Mouse (Mus musculus): ENCODE results near the gene Msln. TPM values are rescaled to one million over a fixed set of nuclear protein-coding genes. Genes with fewer than 3 reads are reported as not detected.
"Not testable (repeated sequence)": the region's sequence is repeated elsewhere in the genome, so short reads cannot be mapped to it uniquely, and the experiment has no call there.

Gene Msln
- total RNA-seq, 2 experiments from 2014 or later: 30.0 to 34.5 TPM

DNA sequence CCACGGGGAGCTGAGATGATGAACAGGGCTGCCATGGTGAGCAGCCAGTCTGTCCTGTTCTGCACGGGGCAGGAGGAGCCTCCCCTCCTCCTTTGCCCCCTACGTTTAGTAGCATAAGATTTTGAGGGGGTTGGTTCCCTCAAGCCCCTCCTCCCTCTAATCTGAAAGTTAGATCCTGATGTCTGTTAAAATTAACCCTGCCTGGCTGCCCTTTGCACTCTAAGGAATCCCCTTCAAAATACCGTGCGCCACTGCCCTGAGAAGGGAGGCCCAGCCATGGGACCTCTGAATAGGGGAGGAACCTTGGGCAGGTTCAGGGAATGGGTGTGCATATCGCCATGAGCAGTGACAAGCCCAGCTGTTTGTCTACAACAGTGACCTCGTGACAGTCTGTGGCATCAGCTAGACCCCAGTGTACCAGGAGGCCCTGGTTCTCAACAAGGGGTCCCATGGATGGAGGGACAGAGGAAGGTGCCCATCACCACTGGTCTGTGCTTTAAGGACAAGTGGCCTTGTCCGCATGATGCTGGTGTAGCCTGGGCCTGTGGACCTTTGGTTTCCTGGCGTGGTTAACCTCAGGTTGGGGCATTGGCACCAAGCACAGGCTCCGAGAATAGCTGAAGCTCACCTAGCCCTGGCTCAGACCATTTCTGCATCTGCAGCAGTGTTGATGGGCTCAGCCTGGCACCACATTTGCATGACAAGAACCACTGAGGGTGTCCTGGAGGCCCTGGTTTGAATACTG, 21.3 kb upstream of the Msln start:
- intact Hi-C loops (cut with DNase I): no loop called here
- DNase-seq: no peak

- intact Hi-C loops (cut with DNase I): loop anchor here (1.0 to 5.0 kb wide), 2 partner anchors 28 to 94 kb away; partner anchors contain the start of gene Mcrip2
- DNase-seq: peak; percentile 98
Measured at GRCm38 (mm10) chr17:25773549-25774120, 19.5 kb upstream of the Msln start, which contains the start of gene Narfl. Gene Narfl, plus strand, starts transcription at chr17:25773776.

GRCm38 (mm10) chr17:25769331-25769730, 15.2 kb upstream of the Msln start:
- intact Hi-C loops (cut with DNase I): no loop called here

GRCm38 (mm10) chr17:25765886-25766285, 11.7 kb upstream of the Msln start:
- intact Hi-C loops (cut with DNase I): no loop called here
- DNase-seq: no peak

More at GRCm38 (mm10) chr17:25769331-25769730, 15.2 kb upstream of the Msln start:
- DNase-seq: no peak

DNA sequence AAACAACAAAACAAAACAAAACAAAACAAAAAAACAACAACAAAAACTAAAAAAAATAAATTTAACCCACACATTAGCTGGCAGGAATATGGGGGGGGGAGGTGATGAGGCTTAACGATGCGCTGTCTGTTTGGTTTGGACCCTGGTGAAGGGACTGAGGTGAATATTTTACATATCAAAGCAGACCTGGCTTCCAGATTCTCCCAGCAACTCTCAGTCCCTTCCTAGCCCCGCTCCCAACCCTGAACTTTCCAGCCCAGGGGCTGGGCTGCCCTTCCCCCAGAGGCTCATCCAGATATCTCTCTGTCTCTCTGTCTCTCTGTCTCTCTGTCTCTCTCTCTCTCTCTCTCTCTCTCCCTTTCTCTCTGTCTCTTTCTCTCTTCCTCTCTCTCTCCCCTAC, 8.4 kb upstream of the Msln start:
- no peak for DNase-seq
- intact Hi-C loops (cut with DNase I): no loop called here

DNA sequence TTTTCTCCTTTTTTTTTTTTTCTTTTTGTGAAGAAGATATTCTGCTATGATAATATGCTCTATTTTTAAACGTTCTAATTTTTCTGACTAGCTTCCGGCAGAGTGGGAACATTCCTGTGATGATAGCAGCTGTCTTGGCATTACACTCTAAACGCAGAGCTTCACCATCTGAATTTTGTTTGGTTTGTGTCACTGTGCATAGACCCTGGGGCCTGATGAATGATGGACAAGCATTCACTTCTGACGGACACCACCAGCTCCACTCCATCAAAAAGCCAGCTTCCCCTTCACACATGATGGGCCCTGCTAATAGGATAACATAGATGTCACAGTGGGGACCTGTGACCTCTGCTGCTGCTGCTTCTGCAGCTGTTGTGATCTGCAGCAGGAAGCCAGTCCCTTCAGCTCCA, 7.4 kb upstream of the Msln start:
- intact Hi-C loops (cut with DNase I): no loop called here
- DNase-seq: no peak

GRCm38 (mm10) chr17:25760148-25760547, 6.0 kb upstream of the Msln start:
- no peak for DNase-seq
- intact Hi-C loops (cut with DNase I): no loop called here

DNA sequence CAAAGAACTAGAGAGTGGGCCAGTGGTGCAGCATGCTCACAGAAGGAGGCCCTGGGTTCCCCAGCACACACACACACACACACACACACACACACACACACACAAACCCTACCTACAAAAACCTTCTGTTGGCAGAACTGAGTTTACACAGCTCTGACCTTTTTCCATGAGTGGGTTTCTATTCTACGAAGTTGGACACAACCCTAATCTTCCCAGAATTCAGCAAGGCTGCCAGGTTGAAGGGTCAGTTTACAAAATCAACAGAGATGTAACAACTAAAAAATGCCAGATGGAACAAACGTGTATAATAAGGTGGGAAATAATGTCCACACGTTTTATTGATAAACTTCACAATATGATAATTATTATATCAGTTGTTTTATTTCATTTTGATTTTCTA, 3.5 kb upstream of the Msln start:
- intact Hi-C loops (cut with DNase I): no loop called here
- DNase-seq: no peak

DNA sequence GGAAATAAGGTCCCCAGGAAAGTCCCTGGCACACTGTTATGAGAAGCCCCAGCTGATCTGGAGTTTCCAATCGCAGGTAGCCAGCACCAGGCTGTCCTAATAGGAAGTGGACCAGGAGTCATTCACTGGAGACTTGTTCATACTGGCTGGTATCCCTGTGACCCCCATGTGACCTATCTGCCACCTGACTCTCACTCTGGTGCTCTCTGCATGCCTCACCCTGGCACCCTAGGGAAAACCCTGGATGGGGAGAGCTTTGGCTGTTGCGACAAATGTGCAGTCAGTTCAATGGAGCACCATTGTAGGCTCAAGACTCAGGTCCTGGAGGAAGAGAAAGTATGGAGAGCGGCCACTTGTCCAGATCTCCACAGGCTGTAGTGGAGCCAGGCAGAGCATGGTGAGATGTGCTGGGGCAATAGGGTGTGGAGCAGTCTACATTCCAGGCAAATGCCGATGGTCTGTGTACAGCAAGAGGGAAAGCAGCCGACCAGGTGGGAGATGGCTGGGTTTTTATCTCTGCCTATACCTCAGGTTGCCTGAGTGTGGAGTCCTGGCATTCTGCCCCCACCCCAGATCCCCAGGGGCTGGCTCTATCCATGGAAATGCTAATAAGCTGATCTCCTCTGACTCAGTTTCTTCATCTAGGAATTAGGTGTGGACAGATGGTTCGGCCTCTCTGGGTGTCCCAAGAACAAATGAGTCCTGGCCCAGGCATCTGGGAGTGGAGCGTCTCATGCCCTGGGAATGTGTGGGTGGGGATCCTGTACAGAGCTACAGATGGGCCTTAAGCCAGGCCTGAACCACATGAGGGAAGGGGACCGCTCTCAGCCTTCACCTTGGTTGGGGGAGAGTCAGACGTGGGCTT, 2.4 kb upstream of the Msln start:
- intact Hi-C loops (cut with DNase I): no loop called here
- DNase-seq: no peak

DNA sequence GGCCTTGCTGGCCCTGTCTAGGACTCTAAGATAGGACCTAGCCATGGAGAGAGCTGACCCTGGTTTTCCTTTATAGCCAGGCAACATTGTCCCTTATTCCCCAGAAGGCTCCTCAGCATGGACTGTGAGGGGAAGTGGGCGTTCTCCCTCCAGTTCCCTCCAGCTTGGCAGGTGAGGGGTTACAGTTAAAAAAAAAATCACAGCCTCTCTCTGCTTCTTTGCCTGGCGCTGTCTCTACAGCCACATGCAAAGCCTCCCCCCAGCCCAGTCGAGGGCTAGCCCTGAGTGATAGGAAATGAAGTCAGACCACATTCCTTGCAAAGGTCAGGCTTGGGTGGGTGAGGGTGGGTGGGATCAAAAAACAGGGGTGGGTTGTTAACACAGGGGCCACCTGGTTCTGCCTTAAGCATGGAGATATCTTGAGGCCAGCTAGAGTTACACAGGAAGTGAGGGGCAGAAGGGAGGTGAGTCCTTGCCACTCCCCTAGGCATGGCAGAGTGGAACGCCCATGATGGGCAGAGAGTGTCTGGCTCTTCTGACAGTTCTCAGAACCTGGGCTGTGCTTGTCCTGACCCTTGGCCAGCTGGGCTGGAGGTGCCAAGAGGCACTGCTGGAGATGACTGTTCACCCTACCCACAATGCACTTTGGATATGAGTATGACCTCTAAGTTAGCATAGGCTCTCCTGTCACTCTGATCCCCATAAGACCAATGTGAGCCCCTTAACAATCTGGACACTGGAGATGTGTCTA, 1.6 kb upstream of the Msln start:
- intact Hi-C loops (cut with DNase I): no loop called here

DNA sequence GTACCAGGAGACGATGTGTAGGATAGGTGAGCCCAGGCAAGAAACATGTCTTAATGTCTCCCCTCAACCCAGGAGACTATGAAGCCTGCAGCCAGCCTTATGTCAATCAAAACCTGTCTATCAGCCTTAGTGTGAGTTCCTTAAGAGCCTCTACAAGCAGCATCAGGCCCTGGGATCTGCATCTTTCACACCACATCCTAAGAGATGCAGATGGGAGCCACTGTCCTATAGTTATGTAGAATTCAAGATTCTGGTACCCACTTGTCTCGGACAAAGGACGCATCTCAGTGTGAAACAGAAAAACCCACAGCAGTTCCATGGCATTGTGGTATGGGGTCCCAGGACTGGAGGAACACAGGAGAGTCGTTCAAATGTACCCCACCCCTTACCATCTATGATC, 908 bp upstream of the Msln start:
- DNase-seq: no peak
- intact Hi-C loops (cut with DNase I): no loop called here

More for the DNA sequence above, 1.6 kb upstream of the Msln start:
- DNase-seq: no peak

GRCm38 (mm10) chr17:25751446-25751845, 2.7 kb downstream of the Msln start:
- intact Hi-C loops (cut with DNase I): no loop called here
- DNase-seq: peak; percentile 51 to 75

- DNase-seq: no peak
- intact Hi-C loops (cut with DNase I): no loop called here
Measured at GRCm38 (mm10) chr17:25749314-25749713, 4.9 kb downstream of the Msln start.

DNA sequence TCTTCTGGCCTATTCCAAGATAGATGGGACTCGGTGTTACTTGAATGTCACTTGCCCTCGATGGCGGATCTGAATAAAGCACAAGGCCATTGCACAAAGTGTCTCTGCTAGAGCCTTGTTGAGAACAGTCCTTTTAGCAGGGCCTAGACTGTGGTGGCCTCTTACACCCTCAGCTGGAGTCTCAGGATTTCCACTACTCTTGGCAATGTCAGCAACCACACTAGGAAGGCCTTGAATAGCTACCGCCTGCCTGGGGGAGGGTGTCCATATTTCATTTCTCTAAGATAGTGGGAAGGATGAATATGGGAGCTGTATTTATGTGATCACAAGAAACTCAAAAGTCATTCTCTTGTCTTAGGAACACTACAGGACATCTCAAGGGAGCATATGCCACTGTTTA, 5.9 kb downstream of the Msln start:
- no peak for DNase-seq
- intact Hi-C loops (cut with DNase I): no loop called here

GRCm38 (mm10) chr17:25744311-25744710, 9.9 kb downstream of the Msln start:
- intact Hi-C loops (cut with DNase I): no loop called here
- DNase-seq: no peak

- no peak for DNase-seq
- intact Hi-C loops (cut with DNase I): no loop called here
Measured at GRCm38 (mm10) chr17:25743831-25744230, 10.3 kb downstream of the Msln start.

- intact Hi-C loops (cut with DNase I): not testable (repeated sequence)
Measured at GRCm38 (mm10) chr17:25741471-25741870, 12.7 kb downstream of the Msln start.

DNA sequence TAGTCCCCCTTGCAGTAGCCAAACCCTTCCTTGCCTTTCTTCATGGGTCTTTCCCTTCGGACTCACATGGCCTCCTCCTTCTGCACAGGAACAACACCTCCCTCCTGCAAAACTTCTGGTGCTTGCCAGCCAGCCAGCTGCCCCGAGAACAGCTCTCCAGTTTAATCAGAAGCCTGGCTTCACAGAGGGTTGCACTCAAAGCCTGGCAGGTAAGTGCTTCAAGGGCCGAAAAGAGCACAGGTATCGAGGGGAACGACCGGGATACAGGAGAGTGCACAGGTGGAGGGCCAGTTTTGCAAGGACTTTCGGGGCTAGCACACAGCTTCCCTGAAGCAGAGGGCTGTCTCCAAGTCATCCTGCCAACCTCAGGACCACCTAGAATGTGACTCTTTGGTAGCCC, 15.3 kb downstream of the Msln start:
- intact Hi-C loops (cut with DNase I): no loop called here
- no peak for DNase-seq

More at GRCm38 (mm10) chr17:25741471-25741870, 12.7 kb downstream of the Msln start:
- not testable (repeated sequence) for DNase-seq

DNA sequence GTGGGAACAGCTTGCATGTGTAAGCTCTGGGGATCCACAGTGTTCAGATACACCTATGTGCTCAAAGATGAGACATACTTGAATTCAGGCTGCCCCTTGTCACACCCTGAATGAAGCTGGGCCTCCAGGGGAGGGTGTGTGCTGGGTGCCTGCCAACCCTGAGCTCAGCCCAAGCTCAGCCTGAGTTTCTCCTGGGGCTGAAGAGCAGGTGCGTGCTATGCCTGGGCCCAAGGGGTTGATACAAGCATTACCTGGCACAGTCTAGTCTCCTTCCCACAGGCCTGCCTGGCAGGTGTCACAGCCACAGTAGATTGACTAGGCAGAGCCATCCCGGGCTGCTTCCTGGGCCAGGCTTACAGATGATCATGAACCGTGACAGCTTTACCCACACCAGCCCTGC, 18.4 kb downstream of the Msln start, which contains the start of gene Mslnl:
TSS of gene Mslnl (plus strand) at position 298 of the 400 bp plus-strand sequence.
- intact Hi-C loops (cut with DNase I): no loop called here
- DNase-seq: no peak

DNA sequence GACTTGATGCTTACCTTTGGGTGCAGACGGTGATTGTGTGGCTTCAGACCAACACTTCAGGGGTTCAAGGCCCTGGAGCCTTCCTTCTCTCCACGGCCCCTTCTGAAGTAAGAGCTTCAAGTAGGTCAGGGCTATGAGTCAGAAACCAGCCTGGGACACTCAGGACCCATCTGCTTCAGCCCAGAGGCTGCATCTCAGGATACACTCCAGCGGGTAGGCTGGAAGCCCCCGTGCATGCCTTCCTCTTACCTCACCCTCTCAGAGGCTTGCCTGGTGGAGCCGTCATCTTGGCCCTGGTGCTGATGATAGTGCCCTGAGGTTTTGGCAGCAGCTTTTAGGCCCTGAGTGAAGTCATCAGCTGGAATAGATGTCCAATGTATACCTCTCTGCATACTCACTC, 18.9 kb downstream of the Msln start:
- intact Hi-C loops (cut with DNase I): no loop called here
- no peak for DNase-seq

Data from heart, postnatal 14 days (tissue).